Mouse (Mus musculus) forebrain, postnatal 0 days (tissue): ENCODE measurements around the gene Acaca. TPM values are rescaled to one million over a fixed set of nuclear protein-coding genes. Genes with fewer than 3 reads are reported as not detected.
A peak's percentile ranks its signal among the peaks of the same experiment; 100 is the strongest.

Source experiments
- ATAC-seq: fragments of 200-750 bp; cut with Nextera tagmentation; 2 replicates; pipeline ENCODE4 v1.8.0; 2017; ENCODE audit warnings: mild to moderate bottlenecking, moderate library complexity
- DNase-seq: peaks from one replicate; pipeline ENCODE4 v3.0.0-alpha.2; 2015
- H3K27ac ChIP-seq: fragments of 300-500 bp; sonication (generic); 2 replicates; pipeline ENCODE4 v1.5.1; 2014; ENCODE audit warnings: low read depth, mild to moderate bottlenecking, antibody characterized with exemption, low read length, moderate library complexity, mixed read lengths
- H3K27me3 ChIP-seq: fragments of 300-500 bp; sonication (generic); 2 replicates; pipeline ENCODE4 v1.6.1; 2014; ENCODE audit warnings: mild to moderate bottlenecking, low read length, mixed read lengths; ENCODE audit not compliant: insufficient read depth
- H3K36me3 ChIP-seq: fragments of 300-500 bp; sonication (generic); 2 replicates; pipeline ENCODE4 v1.6.1; 2014; ENCODE audit warnings: mild to moderate bottlenecking, moderate library complexity; ENCODE audit not compliant: insufficient read depth
- H3K4me1 ChIP-seq: fragments of 300-500 bp; sonication (generic); 2 replicates; pipeline ENCODE4 v1.6.1; 2014; ENCODE audit warnings: antibody characterized with exemption; ENCODE audit not compliant: insufficient read depth
- H3K4me2 ChIP-seq: fragments of 300-500 bp; sonication (generic); 2 replicates; pipeline ENCODE4 v1.6.1; 2014; ENCODE audit warnings: low read depth, mild to moderate bottlenecking, moderate library complexity
- H3K4me3 ChIP-seq: fragments of 300-500 bp; sonication (generic); 2 replicates; pipeline ENCODE4 v1.5.1; 2014; ENCODE audit warnings: low read depth, low read length, mixed read lengths
- H3K9ac ChIP-seq: fragments of 300-500 bp; sonication (generic); 2 replicates; pipeline ENCODE4 v1.6.1; 2014; ENCODE audit warnings: mild to moderate bottlenecking
- H3K9me3 ChIP-seq: fragments of 300-500 bp; sonication (generic); 2 replicates; pipeline ENCODE4 v1.6.1; 2016; ENCODE audit warnings: low read length
- CTCF ChIP-seq: sonication (generic); IDR thresholded peaks from 2 replicates; pipeline ENCODE4 v1.5.1; 2016; ENCODE audit warnings: antibody characterized with exemption, control low read depth, low read depth
- WGBS: fragments of 180-500 bp; shearing (Covaris S2); extraction: QIAGEN DNeasy Blood & Tissue Kit; methylation state at CpG from one replicate; pipeline ENCODE4 v1.1.7; 2014; 5-methylcytosine and 5-hydroxymethylcytosine counted together
- polyA plus RNA-seq: library from polyadenylated mRNA; unstranded; fragments of >200 nt; fragmentation: Nextera tagmentation; extraction: Ambion mirVana; gene quantifications from 2 replicates; pipeline ENCODE4 v1.2.1, GENCODE M21; 2015
- total RNA-seq: library from RNA; depleted of rRNA; stranded (reverse); fragments of >200 nt; gene quantifications from 2 replicates; pipeline ENCODE4 v1.2.3, GENCODE M21; 2014

Gene Acaca
- total and polyA plus RNA-seq, 2 experiments from 2014 or later: 16.5 to 200 TPM

DNA sequence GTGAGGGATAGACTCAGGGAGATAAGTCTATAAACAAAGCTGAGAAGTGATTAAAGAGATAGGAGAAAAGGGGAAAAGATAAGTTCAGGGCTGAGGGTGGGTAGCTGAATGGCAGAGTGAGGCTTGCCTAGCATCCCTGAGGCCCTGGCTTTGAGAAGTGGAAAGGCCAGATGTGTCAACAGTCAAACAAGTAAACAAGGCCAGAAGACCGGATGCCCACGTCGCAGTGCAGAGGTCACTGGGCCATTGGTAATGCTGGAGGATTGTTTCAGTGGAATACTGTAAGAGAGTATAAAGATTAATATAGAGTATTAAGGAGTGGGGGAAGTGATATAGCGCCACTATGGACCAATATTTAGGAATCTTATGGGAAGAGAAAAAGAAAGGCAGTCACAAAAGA, 89.5 kb downstream of the Acaca start:
- Histone ChIP-seq H3K27me3 (no peaks in the 10 kb centered on the region), H3K4me2 (no peak overlapping the region), H3K4me1 (no peaks in the 10 kb centered on the region), H3K4me3 (no peak overlapping the region), H3K9me3 (no peaks in the 10 kb centered on the region), H3K9ac (no peak overlapping the region), H3K36me3 (0 out of 2 replicates have a peak, but pooled peaks cover 3% of the 10 kb centered on the region), H3K27ac (no peak overlapping the region)
- ATAC-seq (no peak), DNase-seq (no peak)
- WGBS: 91% methylated on average over 4 of the region's 4 CpGs
- no peak for TF ChIP-seq CTCF

DNA sequence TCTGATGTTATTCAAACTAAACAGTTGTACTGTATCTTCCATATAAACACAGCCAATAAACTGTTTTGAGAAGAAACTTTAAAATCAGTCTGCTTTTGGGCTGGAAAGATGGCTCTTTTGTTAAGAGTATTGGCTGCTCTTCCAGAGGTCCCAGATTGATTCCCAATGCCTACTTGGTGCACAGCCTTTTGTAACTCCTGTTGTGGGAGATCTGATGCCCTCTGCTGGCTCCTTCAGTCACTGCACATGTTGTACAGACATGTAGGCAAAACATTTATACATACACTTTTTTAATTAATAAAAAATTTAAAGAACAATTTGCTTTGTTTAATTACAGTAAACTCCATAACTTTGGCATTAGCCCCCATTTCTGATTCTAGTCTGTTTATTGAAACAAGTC, 114.1 kb downstream of the Acaca start:
- H3K27ac ChIP-seq: no peak overlapping the region
- H3K4me1 ChIP-seq: no peaks in the 10 kb centered on the region
- H3K9me3 ChIP-seq: no peaks in the 10 kb centered on the region
- no peaks in the 10 kb centered on the region; the same call in 1 of the 2 replicates for H3K36me3 ChIP-seq
- DNase-seq: peak; percentile 59
- no peak overlapping the region for H3K9ac ChIP-seq
- TF ChIP-seq CTCF: peak; percentile 65
- no peak overlapping the region for H3K4me2 ChIP-seq
- ATAC-seq: no peak
- no peaks in the 10 kb centered on the region for H3K27me3 ChIP-seq
- no peak overlapping the region for H3K4me3 ChIP-seq

DNA sequence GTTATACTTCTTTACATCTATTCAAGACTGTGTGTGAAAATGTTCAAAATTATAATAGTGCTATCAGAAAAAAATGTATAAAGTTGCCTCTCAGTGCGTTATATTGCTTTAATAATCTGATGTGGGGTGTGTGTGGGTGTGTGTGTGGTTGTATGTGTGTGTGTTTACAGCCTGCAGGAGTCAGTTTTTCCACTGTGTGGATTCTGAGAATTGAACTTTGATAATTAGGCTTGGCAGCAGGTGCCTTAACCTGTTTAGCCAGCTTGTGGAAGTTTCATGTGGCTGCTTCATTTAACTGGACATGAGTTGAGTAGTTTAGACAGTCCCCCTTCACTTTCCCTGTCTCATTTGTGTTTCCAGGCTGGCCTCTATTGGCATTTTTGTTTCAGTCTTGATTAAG, 117.9 kb downstream of the Acaca start:
- no peaks in the 10 kb centered on the region for H3K9me3 ChIP-seq
- H3K4me2 ChIP-seq: no peak overlapping the region
- H3K9ac ChIP-seq: no peak overlapping the region
- DNase-seq (no peak), ATAC-seq (no peak)
- peaks cover 16% of the 10 kb centered on the region for H3K36me3 ChIP-seq
- no peaks in the 10 kb centered on the region for H3K27me3 ChIP-seq
- H3K4me3 ChIP-seq: no peak overlapping the region
- WGBS: 85% methylated on average over 1 of the region's 1 CpGs
- no peaks in the 10 kb centered on the region for H3K4me1 ChIP-seq
- no peak overlapping the region for H3K27ac ChIP-seq
- TF ChIP-seq CTCF: no peak

DNA sequence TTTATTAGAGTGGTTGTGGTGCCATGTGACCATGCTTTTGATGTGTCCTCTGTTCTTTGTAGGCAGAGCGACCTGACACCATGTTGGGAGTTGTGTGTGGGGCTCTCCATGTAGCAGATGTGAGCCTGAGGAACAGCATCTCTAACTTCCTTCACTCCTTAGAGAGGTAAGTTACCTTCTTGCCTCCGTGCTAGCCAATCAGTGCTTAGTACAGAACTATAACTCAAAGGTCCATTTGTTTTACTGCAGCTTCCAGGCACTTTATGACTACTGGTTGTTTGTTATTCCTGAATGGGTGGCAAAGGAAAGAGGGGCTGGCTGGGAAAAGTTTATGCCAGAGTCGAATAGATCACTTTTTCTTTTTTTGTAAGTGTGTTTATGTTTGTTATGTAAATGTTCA, 121.7 kb downstream of the Acaca start:
- Histone ChIP-seq H3K36me3 (peaks cover 28% of the 10 kb centered on the region), H3K27me3 (no peaks in the 10 kb centered on the region), H3K9me3 (no peaks in the 10 kb centered on the region), H3K27ac (no peak overlapping the region), H3K4me1 (no peaks in the 10 kb centered on the region), H3K4me2 (no peak overlapping the region), H3K4me3 (no peak overlapping the region), H3K9ac (no peak overlapping the region)
- DNase-seq (no peak), ATAC-seq (no peak)
- TF ChIP-seq CTCF: no peak
- WGBS: 93% methylated on average over 3 of the region's 3 CpGs

DNA sequence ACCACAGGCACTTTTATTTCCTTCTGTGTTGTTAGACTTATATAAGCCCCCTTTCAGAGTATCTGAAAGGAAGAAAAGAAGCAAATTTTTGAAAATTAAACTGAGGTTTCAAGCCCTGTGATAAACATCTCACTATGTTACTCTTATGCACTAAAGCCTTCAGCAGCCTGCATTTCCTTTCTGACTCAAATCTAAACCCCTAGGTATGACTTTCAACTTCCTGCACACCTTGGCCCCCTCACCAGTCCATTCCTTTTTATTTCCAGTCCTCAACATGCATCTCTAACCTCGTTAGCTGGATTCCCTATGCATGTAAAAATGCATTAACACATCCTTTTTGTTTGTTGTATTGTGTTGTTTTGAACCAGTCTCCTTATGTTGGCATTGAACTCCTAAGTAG, 123.0 kb downstream of the Acaca start:
- DNase-seq (no peak), ATAC-seq (no peak)
- H3K36me3 ChIP-seq: peaks cover 33% of the 10 kb centered on the region
- no peak for TF ChIP-seq CTCF
- no peak overlapping the region for H3K9ac ChIP-seq
- H3K4me1 ChIP-seq: no peaks in the 10 kb centered on the region
- WGBS: 51% methylated on average over 1 of the region's 1 CpGs
- H3K4me2 ChIP-seq: no peak overlapping the region
- H3K27ac ChIP-seq: no peak overlapping the region
- H3K4me3 ChIP-seq: no peak overlapping the region
- H3K9me3 ChIP-seq: no peaks in the 10 kb centered on the region
- H3K27me3 ChIP-seq: no peaks in the 10 kb centered on the region

DNA sequence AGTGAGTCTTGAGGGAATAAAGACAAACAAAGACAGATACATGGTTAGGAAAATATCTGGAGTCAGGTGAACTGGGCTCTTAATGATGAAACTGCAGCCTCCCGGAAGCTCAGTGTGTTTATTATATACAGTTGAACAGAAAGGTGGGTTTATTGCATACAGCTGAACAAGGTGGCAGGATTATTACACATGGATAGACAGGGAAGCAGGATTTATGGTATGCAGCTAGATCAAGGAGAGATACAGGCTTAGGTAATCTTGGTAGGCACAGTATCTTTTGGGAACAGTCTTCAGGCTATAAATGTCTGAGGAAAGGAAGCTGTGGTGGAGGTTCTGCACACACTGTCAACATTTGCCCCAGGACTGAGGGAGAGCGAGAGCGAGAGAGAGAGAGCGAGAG, 126.4 kb downstream of the Acaca start:
- no peaks in the 10 kb centered on the region for H3K9me3 ChIP-seq
- no peak for DNase-seq
- H3K27me3 ChIP-seq: no peaks in the 10 kb centered on the region
- no peak for ATAC-seq
- no peak overlapping the region for H3K9ac ChIP-seq
- no peak overlapping the region for H3K4me2 ChIP-seq
- H3K27ac ChIP-seq: no peak overlapping the region
- no peak for TF ChIP-seq CTCF
- no peaks in the 10 kb centered on the region for H3K4me1 ChIP-seq
- 94% methylated on average over 4 of the region's 4 CpGs for WGBS
- peaks cover 41% of the 10 kb centered on the region for H3K36me3 ChIP-seq
- H3K4me3 ChIP-seq: no peak overlapping the region

DNA sequence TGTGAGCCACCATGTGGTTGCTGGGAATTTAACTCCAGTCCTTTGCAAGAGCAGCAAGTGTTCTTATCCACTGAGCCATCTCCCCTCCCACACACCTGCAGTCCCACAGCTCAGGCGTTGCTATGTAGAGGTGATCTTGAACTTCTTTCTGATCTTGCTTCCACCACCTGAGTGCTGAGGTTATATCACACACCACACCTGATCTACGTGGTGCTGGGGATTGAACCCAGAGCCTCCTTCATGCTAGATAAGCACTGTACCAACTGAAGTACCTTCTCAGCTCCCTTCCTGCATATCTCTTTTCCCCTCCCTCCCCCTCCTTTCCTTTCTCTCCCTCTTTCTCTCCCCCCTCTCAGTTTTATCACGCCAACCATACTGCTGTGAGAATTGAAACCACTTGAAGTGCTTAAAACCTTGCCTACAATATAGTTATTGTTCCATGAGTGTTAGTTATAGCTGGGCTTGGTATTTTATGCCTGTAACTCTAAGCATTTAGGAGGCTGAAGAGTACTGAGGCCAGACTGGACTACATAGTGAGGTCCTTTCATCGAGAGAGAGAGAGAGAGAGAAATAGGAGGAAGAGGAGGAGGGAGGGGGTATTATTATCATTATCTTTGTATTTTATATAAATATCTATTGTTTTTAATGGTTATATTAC, 128.7 kb downstream of the Acaca start:
- Histone ChIP-seq H3K27ac (no peak overlapping the region), H3K4me2 (no peak overlapping the region), H3K4me1 (no peaks in the 10 kb centered on the region), H3K27me3 (no peaks in the 10 kb centered on the region), H3K9me3 (no peaks in the 10 kb centered on the region), H3K4me3 (no peak overlapping the region), H3K9ac (no peak overlapping the region), H3K36me3 (peaks cover 43% of the 10 kb centered on the region)
- DNase-seq: no peak
- no peak for TF ChIP-seq CTCF
- no peak for ATAC-seq
- 89% methylated on average over 4 of the region's 4 CpGs for WGBS
